28 mouse cellular contexts compared by ENCODE assay signal in the genomic region with DNA sequence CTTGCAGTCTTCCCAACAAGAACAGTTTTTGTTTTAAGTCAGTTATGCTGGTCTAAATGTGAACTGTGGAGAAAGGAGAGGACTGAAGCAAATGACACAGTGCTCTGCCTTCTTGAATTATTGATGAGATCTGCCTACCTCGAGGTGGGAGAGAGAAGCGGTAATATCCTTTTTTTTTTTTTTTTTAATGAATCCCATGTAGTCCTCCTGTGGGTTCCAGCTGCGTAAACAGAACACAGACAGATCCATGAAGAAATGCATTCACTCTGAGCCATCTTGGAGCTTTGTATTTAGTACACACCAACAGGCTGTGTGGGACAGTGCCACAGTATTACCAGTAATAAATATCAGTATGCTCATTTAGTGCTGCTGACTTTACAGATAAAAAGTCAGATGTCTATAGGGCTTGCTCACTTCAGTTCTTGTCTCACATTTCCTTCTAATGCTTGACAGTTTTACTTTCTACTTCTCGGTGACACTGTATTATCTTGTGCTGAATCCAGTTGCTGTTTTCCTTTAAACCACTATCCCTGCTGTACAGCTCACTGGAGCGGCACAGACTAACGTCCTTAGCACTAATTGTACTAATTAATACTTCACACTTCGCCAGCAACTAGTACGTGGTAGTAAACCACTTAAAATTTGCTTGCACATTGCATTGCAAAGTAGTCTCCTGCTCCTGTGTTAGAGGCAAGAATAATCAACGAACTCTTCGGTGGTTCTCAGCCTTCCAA. TPM values are rescaled to one million over a fixed set of nuclear protein-coding genes. Genes with fewer than 3 reads are reported as not detected.
DNase-seq lines count a peak whose midpoint lies in the region; ATAC-seq and TF ChIP-seq lines count a peak whose summit lies in the region.
"Had no signal": no experiment of that assay in that cellular context is flagged by ENCODE, and none has a peak within 500 bp of the region (broad histone marks: within the 10 kb centered on the region; RNA-seq: fewer than 3 reads in every experiment).

No protein-coding gene starts in this region.

- no peak overlapping the region for H3K9ac ChIP-seq in forebrain, embryonic 12.5 days
- H3K9ac ChIP-seq in forebrain, postnatal 0 days: no peak overlapping the region
- H3K9ac ChIP-seq in forebrain, embryonic 14.5 days (ENCODE audit: low read length): no peak overlapping the region
- no peak overlapping the region for H3K9ac ChIP-seq in midbrain, embryonic 12.5 days (replicated peaks)
- H3K9ac ChIP-seq in neural tube, embryonic 14.5 days (replicated peaks; ENCODE audit: low read depth, low read length): no peak overlapping the region
- H3K9ac ChIP-seq: embryonic facial prominence, embryonic 12.5 days; heart, embryonic 12.5 days; limb, embryonic 15.5 days; liver, embryonic 15.5 days had no signal

- TF ChIP-seq CTCF in forebrain, postnatal 0 days (IDR thresholded peaks at IDR 0.05; ENCODE audit: low read depth): no peak

- no peaks in the 10 kb centered on the region for H3K27me3 ChIP-seq in forebrain, embryonic 12.5 days
- no peaks in the 10 kb centered on the region for H3K27me3 ChIP-seq in forebrain, postnatal 0 days (ENCODE audit: insufficient read depth, low read length)
- H3K27me3 ChIP-seq in forebrain, embryonic 14.5 days (replicated peaks; ENCODE audit: control insufficient read depth, insufficient read depth, low read length): no peaks in the 10 kb centered on the region
- H3K27me3 ChIP-seq in midbrain, embryonic 12.5 days: no peaks in the 10 kb centered on the region
- H3K27me3 ChIP-seq in neural tube, embryonic 14.5 days (ENCODE audit: control insufficient read depth, insufficient read depth, low read length): no peaks in the 10 kb centered on the region
- H3K27me3 ChIP-seq: embryonic facial prominence, embryonic 12.5 days; heart, embryonic 12.5 days; limb, embryonic 15.5 days; liver, embryonic 15.5 days had no signal

- no peak overlapping the region for H3K4me2 ChIP-seq in forebrain, embryonic 12.5 days
- no peak overlapping the region for H3K4me2 ChIP-seq in forebrain, postnatal 0 days (ENCODE audit: low read depth)
- no peak overlapping the region for H3K4me2 ChIP-seq in forebrain, embryonic 14.5 days (ENCODE audit: low read length)
- no peak overlapping the region for H3K4me2 ChIP-seq in midbrain, embryonic 12.5 days (replicated peaks)
- no peak overlapping the region for H3K4me2 ChIP-seq in neural tube, embryonic 14.5 days (ENCODE audit: low read depth, low read length)
- H3K4me2 ChIP-seq: embryonic facial prominence, embryonic 12.5 days; heart, embryonic 12.5 days; limb, embryonic 15.5 days; liver, embryonic 15.5 days had no signal

- no peak overlapping the region for H3K4me3 ChIP-seq in forebrain, embryonic 12.5 days (replicated peaks)
- H3K4me3 ChIP-seq in forebrain, postnatal 0 days (ENCODE audit: low read depth, low read length): no peak overlapping the region
- no peak overlapping the region for H3K4me3 ChIP-seq in forebrain, embryonic 14.5 days (ENCODE audit: low read depth, low read length)
- no peak overlapping the region for H3K4me3 ChIP-seq in midbrain, embryonic 12.5 days
- no peak overlapping the region for H3K4me3 ChIP-seq in neural tube, embryonic 14.5 days (ENCODE audit: low read depth, low read length)
- H3K4me3 ChIP-seq: embryonic facial prominence, embryonic 12.5 days; erythroblast, embryonic 14.5 days; heart, embryonic 12.5 days; limb, embryonic 15.5 days; liver, embryonic 15.5 days had no signal

- WGBS in forebrain, embryonic 12.5 days: 47% methylated on average over 10 of the region's 10 CpGs
- WGBS in forebrain, postnatal 0 days: 25% methylated on average over 10 of the region's 10 CpGs
- WGBS in forebrain, embryonic 14.5 days: 36% methylated on average over 10 of the region's 10 CpGs
- 53% methylated on average over 10 of the region's 10 CpGs for WGBS in midbrain, embryonic 12.5 days
- 39% methylated on average over 10 of the region's 10 CpGs for WGBS in neural tube, embryonic 14.5 days

- H3K4me1 ChIP-seq in forebrain, embryonic 12.5 days: peaks cover 11% of the 10 kb centered on the region
- 0 out of 2 replicates have a peak, but pooled peaks cover 3% of the 10 kb centered on the region for H3K4me1 ChIP-seq in forebrain, postnatal 0 days (ENCODE audit: insufficient read depth)
- 0 out of 2 replicates have a peak, but pooled peaks cover 4% of the 10 kb centered on the region for H3K4me1 ChIP-seq in forebrain, embryonic 14.5 days (ENCODE audit: control insufficient read depth, insufficient read depth, low read length)
- 0 out of 2 replicates have a peak, but pooled peaks cover 3% of the 10 kb centered on the region for H3K4me1 ChIP-seq in midbrain, embryonic 12.5 days
- peaks cover 13% of the 10 kb centered on the region; the same call in 1 of the 2 replicates for H3K4me1 ChIP-seq in neural tube, embryonic 14.5 days (ENCODE audit: control insufficient read depth, insufficient read depth, low read length)
- H3K4me1 ChIP-seq: heart, embryonic 12.5 days; limb, embryonic 15.5 days; liver, embryonic 15.5 days had no signal

- 0 out of 2 replicates have a peak overlapping the region, but pooled peaks have one; percentile 31 for H3K27ac ChIP-seq in forebrain, embryonic 12.5 days
- no peak overlapping the region for H3K27ac ChIP-seq in forebrain, postnatal 0 days (ENCODE audit: low read depth, low read length)
- peak overlapping the region; percentile 30; the same call in 1 of the 2 replicates for H3K27ac ChIP-seq in forebrain, embryonic 14.5 days (ENCODE audit: low read depth, low read length)
- H3K27ac ChIP-seq in midbrain, embryonic 12.5 days (replicated peaks): peak overlapping the region; percentile 67
- 0 out of 2 replicates have a peak overlapping the region, but pooled peaks have one; percentile 30 for H3K27ac ChIP-seq in neural tube, embryonic 14.5 days (ENCODE audit: low read depth, low read length)
- H3K27ac ChIP-seq: embryonic facial prominence, embryonic 12.5 days; limb, embryonic 15.5 days; liver, embryonic 15.5 days had no signal

- peak; percentile 57; the same call in 1 of the 2 replicates for ATAC-seq in forebrain, embryonic 12.5 days (ENCODE audit: low FRiP score)
- ATAC-seq in forebrain, postnatal 0 days: no peak
- peak; percentile 68 for ATAC-seq in forebrain, embryonic 14.5 days
- ATAC-seq in midbrain, embryonic 12.5 days (ENCODE audit: low FRiP score, low read depth): peak; percentile 62
- peak; percentile 81 for ATAC-seq in neural tube, embryonic 14.5 days (ENCODE audit: low read depth)
- ATAC-seq: inflammation-experienced regulatory T-cells, adult 6 months had no signal

- no peaks in the 10 kb centered on the region for H3K36me3 ChIP-seq in forebrain, embryonic 12.5 days (replicated peaks)
- H3K36me3 ChIP-seq in forebrain, postnatal 0 days (ENCODE audit: insufficient read depth): 0 out of 2 replicates have a peak, but pooled peaks cover 3% of the 10 kb centered on the region
- H3K36me3 ChIP-seq in forebrain, embryonic 14.5 days (ENCODE audit: control insufficient read depth, insufficient read depth, low read length): no peaks in the 10 kb centered on the region
- no peaks in the 10 kb centered on the region for H3K36me3 ChIP-seq in midbrain, embryonic 12.5 days
- H3K36me3 ChIP-seq in neural tube, embryonic 14.5 days (ENCODE audit: control insufficient read depth, insufficient read depth, low read length): no peaks in the 10 kb centered on the region
- H3K36me3 ChIP-seq: embryonic facial prominence, embryonic 12.5 days; G1E; heart, embryonic 12.5 days; liver, embryonic 15.5 days had no signal

- no peak for DNase-seq in forebrain, postnatal 0 days
- DNase-seq in forebrain, embryonic 14.5 days (ENCODE audit: low spot score): peak; percentile 37
- DNase-seq in cerebellum, adult 18-20 months: no peak
- no peak for DNase-seq in spleen, adult 18-20 months
- DNase-seq: adrenal gland, postnatal 25 days; cerebellum, adult 8-10 months; gastrocnemius, postnatal 10 days; heart, adult 11 months; heart, postnatal 14 days; kidney, adult 2 months; kidney, postnatal 10 days; layer of hippocampus, postnatal 36 days; thymus, postnatal 14 days had no signal

- no peaks in the 10 kb centered on the region for H3K9me3 ChIP-seq in forebrain, embryonic 12.5 days
- H3K9me3 ChIP-seq in forebrain, postnatal 0 days (ENCODE audit: low read length): no peaks in the 10 kb centered on the region
- no peaks in the 10 kb centered on the region for H3K9me3 ChIP-seq in forebrain, embryonic 14.5 days (replicated peaks; ENCODE audit: control insufficient read depth, low read length)
- H3K9me3 ChIP-seq in midbrain, embryonic 12.5 days: no peaks in the 10 kb centered on the region
- no peaks in the 10 kb centered on the region for H3K9me3 ChIP-seq in neural tube, embryonic 14.5 days (ENCODE audit: control insufficient read depth, low read length)
- H3K9me3 ChIP-seq: embryonic facial prominence, embryonic 12.5 days; G1E; heart, embryonic 12.5 days; limb, embryonic 15.5 days; liver, embryonic 15.5 days had no signal

RNA-seq across cellular contexts. Expression of a gene that starts 43.4 kb away (rescaled TPM):
- 19.1 and 21.1 TPM in 2 replicates for polyA plus RNA-seq in forebrain, embryonic 12.5 days (2016; fragmentation: Nextera tagmentation; extraction: Ambion mirVana)
- total RNA-seq in forebrain, postnatal 0 days (2014; rRNA removed): 20.2 and 22.9 TPM in 2 replicates
- 12.5 and 16.0 TPM in 2 replicates for polyA plus RNA-seq in forebrain, postnatal 0 days (2015; fragmentation: Nextera tagmentation; extraction: Ambion mirVana)
- 26.9 and 27.8 TPM in 2 replicates for polyA plus RNA-seq in forebrain, embryonic 14.5 days (2014; fragmentation: Nextera tagmentation; extraction: Ambion mirVana)
- polyA plus RNA-seq in midbrain, embryonic 12.5 days (2016; fragmentation: Nextera tagmentation; extraction: Ambion mirVana): 15.8 and 16.5 TPM in 2 replicates
- polyA plus RNA-seq in neural tube, embryonic 14.5 days (2014; fragmentation: Nextera tagmentation; extraction: Ambion mirVana): 25.9 and 28.0 TPM in 2 replicates

RNA-seq across cellular contexts. Expression of a gene that starts 53.1 kb away (rescaled TPM):
- not detected in 2 replicates for polyA plus RNA-seq in forebrain, embryonic 12.5 days (2016; fragmentation: Nextera tagmentation; extraction: Ambion mirVana)
- total RNA-seq in forebrain, postnatal 0 days (2014; rRNA removed): not detected in 2 replicates
- polyA plus RNA-seq in forebrain, postnatal 0 days (2015; fragmentation: Nextera tagmentation; extraction: Ambion mirVana): not detected in 2 replicates
- not detected in 2 replicates for polyA plus RNA-seq in forebrain, embryonic 14.5 days (2014; fragmentation: Nextera tagmentation; extraction: Ambion mirVana)
- polyA plus RNA-seq in midbrain, embryonic 12.5 days (2016; fragmentation: Nextera tagmentation; extraction: Ambion mirVana): not detected in 2 replicates
- polyA plus RNA-seq in neural tube, embryonic 14.5 days (2014; fragmentation: Nextera tagmentation; extraction: Ambion mirVana): not detected in 2 replicates
- total RNA-seq: adrenal gland, postnatal 25 days; common myeloid progenitor, adult 5-6 weeks; G1E; gastrocnemius, postnatal 10 days; heart, postnatal 14 days; layer of hippocampus, adult 18-20 months; layer of hippocampus, postnatal 36 days; left cerebral cortex, postnatal 36 days; megakaryocyte progenitor cell, adult 5-6 weeks had no signal
- polyA plus RNA-seq: embryonic facial prominence, embryonic 12.5 days; erythroblast, embryonic 14.5 days; G1E; heart, embryonic 12.5 days; inflammation-experienced regulatory T-cells, adult 6 months; kidney, adult 2 months; limb, embryonic 15.5 days; liver, embryonic 15.5 days; lung, embryonic 16.5 days had no signal
